Mouse (Mus musculus) embryonic facial prominence, embryonic 11.5 days (tissue): ENCODE measurements around the gene Pdlim5. TPM values are rescaled to one million over a fixed set of nuclear protein-coding genes. Genes with fewer than 3 reads are reported as not detected.

ENCODE experiments used
- ATAC-seq: fragments of 200-750 bp; cut with Nextera tagmentation; replicated peaks from 2 replicates; pipeline ENCODE4 v1.8.0; 2017; ENCODE audit warnings: low read depth; ENCODE audit not compliant: insufficient number of reproducible peaks, low FRiP score, low TSS enrichment
- DNase-seq: peaks from one replicate; pipeline ENCODE4 v3.0.0-alpha.2; 2015; ENCODE audit warnings: low spot score
- H3K27ac ChIP-seq: fragments of 300-500 bp; sonication (generic); replicated peaks from 2 replicates; pipeline ENCODE4 v1.5.1; 2014; ENCODE audit warnings: mild to moderate bottlenecking, low read depth, low read length, control low read depth
- H3K27me3 ChIP-seq: fragments of 300-500 bp; sonication (generic); 2 replicates; pipeline ENCODE4 v1.6.1; 2014; ENCODE audit warnings: mild to moderate bottlenecking, low read length, moderate library complexity, mixed read lengths; ENCODE audit not compliant: control insufficient read depth, insufficient read depth
- H3K36me3 ChIP-seq: fragments of 300-500 bp; sonication (generic); replicated peaks from 2 replicates; pipeline ENCODE4 v1.6.1; 2014; ENCODE audit warnings: low read depth, mild to moderate bottlenecking, low read length, moderate library complexity, mixed read lengths; ENCODE audit not compliant: control insufficient read depth, insufficient read depth
- H3K4me1 ChIP-seq: fragments of 300-500 bp; sonication (generic); 2 replicates; pipeline ENCODE4 v1.6.1; 2014; ENCODE audit warnings: low read length, mixed read lengths; ENCODE audit not compliant: control insufficient read depth, insufficient read depth
- H3K4me2 ChIP-seq: fragments of 300-500 bp; sonication (generic); 2 replicates; pipeline ENCODE4 v1.6.1; 2014; ENCODE audit warnings: low read depth, mild to moderate bottlenecking, control low read depth, low read length, moderate library complexity
- H3K4me3 ChIP-seq: fragments of 300-500 bp; sonication (generic); 2 replicates; pipeline ENCODE4 v1.5.1; 2014; ENCODE audit warnings: low read depth, low read length, control low read depth
- H3K9ac ChIP-seq: fragments of 300-500 bp; sonication (generic); replicated peaks from 2 replicates; pipeline ENCODE4 v1.6.1; 2014; ENCODE audit warnings: mild to moderate bottlenecking, control low read depth, low read length
- H3K9me3 ChIP-seq: fragments of 300-500 bp; sonication (generic); replicated peaks from 2 replicates; pipeline ENCODE4 v1.6.1; 2016; ENCODE audit warnings: mild to moderate bottlenecking, low read length, inconsistent platforms, mixed read lengths; ENCODE audit not compliant: control insufficient read depth
- WGBS: fragments of 180-500 bp; shearing (Covaris S2); extraction: QIAGEN DNeasy Blood & Tissue Kit; methylation state at CpG from one replicate; pipeline ENCODE4 v1.1.7; 2014; 5-methylcytosine and 5-hydroxymethylcytosine counted together
- polyA plus RNA-seq: library from polyadenylated mRNA; unstranded; fragments of >200 nt; fragmentation: Nextera tagmentation; extraction: Ambion mirVana; gene quantifications from 2 replicates; pipeline ENCODE4 v1.2.1, GENCODE M21; 2014

The Pdlim5 gene
- polyA plus RNA-seq, 1 experiment from 2014 or later: 19.6 TPM

DNA sequence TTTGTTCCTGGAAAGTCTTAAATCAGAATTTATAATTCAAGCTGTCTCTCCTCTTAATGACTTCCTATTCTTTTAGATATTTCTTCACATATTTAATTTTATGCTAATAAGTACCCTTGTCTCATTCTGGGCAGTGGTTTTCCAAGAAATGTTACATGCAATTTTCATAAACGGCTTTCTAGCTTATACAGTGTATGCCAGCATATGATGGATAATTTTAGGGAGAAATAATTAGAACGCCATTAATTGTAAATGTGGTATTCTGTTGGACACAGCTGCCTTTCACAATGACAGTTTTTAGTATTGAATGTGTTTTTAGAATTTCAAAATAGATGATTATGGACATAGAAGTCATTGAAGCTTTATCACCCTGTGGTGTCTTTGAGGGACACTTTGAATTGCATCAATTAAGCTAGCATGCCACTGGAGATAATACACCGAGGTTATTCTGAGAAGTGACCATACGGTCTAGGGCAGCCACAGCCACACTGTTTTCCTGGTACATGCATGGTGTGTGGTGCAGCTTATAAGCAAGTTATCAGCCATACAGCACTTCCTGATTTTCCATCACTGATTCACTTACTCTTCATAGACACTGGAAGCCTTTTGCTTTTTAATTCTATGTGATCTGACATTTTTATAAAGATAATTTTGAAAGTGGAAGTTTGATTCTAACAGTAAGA is 63.5 kb downstream of the Pdlim5 start:
- Histone ChIP-seq H3K4me2 (no peak overlapping the region), H3K36me3 (no peaks in the 10 kb centered on the region), H3K9ac (no peak overlapping the region), H3K27me3 (no peaks in the 10 kb centered on the region), H3K9me3 (no peaks in the 10 kb centered on the region), H3K4me1 (no peaks in the 10 kb centered on the region), H3K4me3 (no peak overlapping the region), H3K27ac (no peak overlapping the region)
- ATAC-seq (no peak), DNase-seq (no peak)
- 86% methylated on average over 4 of the region's 4 CpGs for WGBS

DNA sequence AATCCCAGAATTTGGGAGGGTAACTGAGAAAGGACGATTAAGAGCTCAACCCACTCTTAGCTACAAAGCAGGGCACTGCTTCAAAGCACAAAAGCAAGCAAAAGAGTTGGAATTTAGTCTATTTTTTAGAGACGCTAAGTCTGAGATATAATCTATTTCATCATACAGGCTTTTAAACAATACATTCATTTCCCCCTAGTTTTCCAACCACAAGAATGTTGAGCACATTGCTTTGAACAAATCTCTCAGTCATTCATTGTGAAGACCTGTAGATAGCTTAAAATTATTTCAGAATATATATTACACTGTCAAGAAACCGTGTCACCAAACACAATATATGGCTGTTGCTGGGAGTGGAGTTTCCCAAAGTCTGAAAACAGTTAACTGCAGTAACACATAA is 65.1 kb downstream of the Pdlim5 start:
- Histone ChIP-seq H3K4me3 (no peak overlapping the region), H3K36me3 (no peaks in the 10 kb centered on the region), H3K9ac (no peak overlapping the region), H3K4me2 (no peak overlapping the region), H3K27me3 (no peaks in the 10 kb centered on the region), H3K9me3 (no peaks in the 10 kb centered on the region), H3K4me1 (no peaks in the 10 kb centered on the region), H3K27ac (no peak overlapping the region)
- ATAC-seq (no peak), DNase-seq (no peak)
- 81% methylated on average over 3 of the region's 3 CpGs for WGBS

DNA sequence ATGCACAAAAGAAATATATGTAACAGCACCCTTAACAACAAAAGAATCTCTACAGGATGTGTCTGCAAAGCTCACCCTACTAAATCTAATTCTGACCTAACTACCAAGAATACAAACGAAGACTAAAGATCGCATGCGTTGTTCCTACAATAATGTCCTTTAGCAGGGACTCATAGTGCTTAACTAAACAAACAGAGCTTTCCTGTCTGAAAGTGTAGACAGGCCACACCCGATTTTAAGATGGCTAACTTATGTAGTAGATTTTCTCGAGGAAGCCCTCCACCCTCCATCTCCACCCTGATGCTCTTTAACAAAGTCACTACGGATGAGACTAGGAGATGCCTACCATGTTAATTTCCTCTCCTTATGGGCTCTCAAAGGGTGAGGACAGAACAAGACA is 71.9 kb downstream of the Pdlim5 start:
- Histone ChIP-seq H3K9ac (no peak overlapping the region), H3K4me1 (no peaks in the 10 kb centered on the region), H3K36me3 (no peaks in the 10 kb centered on the region), H3K27ac (no peak overlapping the region), H3K27me3 (no peaks in the 10 kb centered on the region), H3K4me3 (no peak overlapping the region), H3K4me2 (no peak overlapping the region), H3K9me3 (no peaks in the 10 kb centered on the region)
- ATAC-seq (no peak), DNase-seq (no peak)
- 64% methylated on average over 6 of the region's 6 CpGs for WGBS

DNA sequence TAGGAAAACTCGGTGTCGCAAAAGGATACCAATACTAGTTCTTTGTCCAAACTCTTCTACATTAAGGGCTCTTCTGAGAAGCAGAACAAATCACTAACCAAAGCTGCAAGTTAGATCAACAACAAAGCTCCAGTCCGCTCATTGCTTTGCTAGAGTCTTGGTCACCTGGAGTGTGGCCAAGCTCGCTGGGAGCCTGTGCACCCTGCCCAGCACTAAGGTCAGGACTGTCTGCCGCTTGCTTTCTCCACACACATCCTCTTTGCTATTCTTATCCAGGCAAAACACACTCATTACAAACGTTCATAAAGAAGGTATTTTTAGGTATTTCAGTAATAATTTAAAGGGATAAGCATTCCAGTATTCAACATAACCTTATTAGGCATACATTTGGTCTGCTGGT is 73.6 kb downstream of the Pdlim5 start:
- Histone ChIP-seq H3K9ac (no peak overlapping the region), H3K4me1 (no peaks in the 10 kb centered on the region), H3K9me3 (no peaks in the 10 kb centered on the region), H3K4me2 (no peak overlapping the region), H3K27ac (no peak overlapping the region), H3K27me3 (no peaks in the 10 kb centered on the region), H3K4me3 (no peak overlapping the region), H3K36me3 (no peaks in the 10 kb centered on the region)
- DNase-seq (no peak), ATAC-seq (no peak)
- WGBS: 80% methylated on average over 6 of the region's 6 CpGs

DNA sequence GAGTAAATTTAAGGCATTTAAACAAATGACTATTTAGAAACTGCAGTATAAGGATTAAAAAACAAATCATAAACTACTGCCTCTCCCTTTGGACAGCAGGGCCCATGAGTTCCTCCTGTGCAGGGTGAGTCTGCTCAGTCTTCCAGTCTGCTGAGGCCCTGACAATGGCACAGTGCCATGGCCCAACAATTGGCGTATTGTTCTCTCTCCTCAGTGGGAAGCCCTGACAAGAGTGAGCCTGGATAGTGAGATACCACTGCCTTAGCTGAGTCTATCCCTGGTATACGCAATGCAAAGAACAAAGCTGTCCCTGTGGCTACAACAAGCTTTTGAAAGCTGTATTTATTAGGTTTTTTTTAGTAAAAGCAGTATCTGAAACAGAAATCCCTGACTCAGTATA is 77.3 kb downstream of the Pdlim5 start:
- Histone ChIP-seq H3K27me3 (no peaks in the 10 kb centered on the region), H3K4me1 (no peaks in the 10 kb centered on the region), H3K27ac (no peak overlapping the region), H3K9me3 (no peaks in the 10 kb centered on the region), H3K4me2 (no peak overlapping the region), H3K9ac (no peak overlapping the region), H3K36me3 (no peaks in the 10 kb centered on the region), H3K4me3 (no peak overlapping the region)
- DNase-seq (peak; percentile 49), ATAC-seq (peak; percentile 84; the same call in 1 of the 2 replicates)
- WGBS: 31% methylated on average over 2 of the region's 2 CpGs

DNA sequence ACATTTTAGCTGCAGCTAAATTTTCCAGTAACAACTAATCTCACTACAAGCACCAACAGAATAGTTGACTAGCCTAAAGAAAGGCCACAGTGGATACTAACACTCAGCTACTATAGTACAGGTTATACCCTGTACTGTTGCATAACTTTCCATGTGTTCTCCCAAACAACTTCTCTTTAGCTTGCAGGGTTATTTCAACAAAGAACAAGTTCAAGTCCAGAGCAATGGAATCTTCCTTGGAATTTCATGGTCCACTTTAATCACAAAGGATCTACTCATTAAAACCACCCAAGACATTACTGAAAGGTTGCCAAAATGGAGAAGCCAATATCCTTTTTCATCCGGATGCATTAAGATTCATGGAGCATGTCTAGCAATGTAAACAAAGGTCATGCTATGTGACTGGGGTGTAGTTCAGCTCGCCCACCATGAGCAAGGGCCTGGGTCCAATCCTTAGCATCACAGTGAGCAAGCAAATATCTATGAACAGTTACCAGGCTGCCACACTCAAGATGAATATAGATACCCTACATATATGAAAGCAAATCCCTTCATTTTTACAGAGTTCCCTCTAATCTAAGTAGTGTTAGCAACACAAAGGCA is 79.3 kb downstream of the Pdlim5 start:
- Histone ChIP-seq H3K9ac (no peak overlapping the region), H3K27me3 (no peaks in the 10 kb centered on the region), H3K9me3 (no peaks in the 10 kb centered on the region), H3K4me1 (no peaks in the 10 kb centered on the region), H3K27ac (no peak overlapping the region), H3K36me3 (no peaks in the 10 kb centered on the region), H3K4me2 (no peak overlapping the region), H3K4me3 (no peak overlapping the region)
- 71% methylated on average over 2 of the region's 2 CpGs for WGBS
- no peak for ATAC-seq
- no peak for DNase-seq

DNA sequence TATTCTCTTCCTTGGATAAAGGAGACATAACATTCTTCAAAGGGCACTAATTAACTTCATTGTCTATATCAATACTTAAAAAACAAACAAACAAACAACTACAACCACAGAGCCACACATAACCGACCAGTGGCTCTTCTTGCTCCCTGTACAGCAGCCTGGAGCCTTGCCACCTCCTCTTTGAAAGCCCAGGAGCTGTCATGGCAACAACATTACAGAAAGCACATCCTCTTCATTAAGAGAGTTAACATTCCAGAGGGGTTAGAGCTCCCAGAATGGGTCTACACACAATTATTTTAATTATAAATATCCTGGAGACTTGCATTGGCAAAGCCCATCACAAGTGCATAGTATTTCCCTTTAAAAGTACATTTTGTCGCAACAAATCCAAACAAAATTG is 84.4 kb downstream of the Pdlim5 start:
- Histone ChIP-seq H3K4me2 (no peak overlapping the region), H3K9me3 (no peaks in the 10 kb centered on the region), H3K4me3 (no peak overlapping the region), H3K4me1 (no peaks in the 10 kb centered on the region), H3K27ac (no peak overlapping the region), H3K9ac (no peak overlapping the region), H3K36me3 (no peaks in the 10 kb centered on the region), H3K27me3 (no peaks in the 10 kb centered on the region)
- WGBS: 52% methylated on average over 2 of the region's 2 CpGs
- DNase-seq (no peak), ATAC-seq (no peak)

DNA sequence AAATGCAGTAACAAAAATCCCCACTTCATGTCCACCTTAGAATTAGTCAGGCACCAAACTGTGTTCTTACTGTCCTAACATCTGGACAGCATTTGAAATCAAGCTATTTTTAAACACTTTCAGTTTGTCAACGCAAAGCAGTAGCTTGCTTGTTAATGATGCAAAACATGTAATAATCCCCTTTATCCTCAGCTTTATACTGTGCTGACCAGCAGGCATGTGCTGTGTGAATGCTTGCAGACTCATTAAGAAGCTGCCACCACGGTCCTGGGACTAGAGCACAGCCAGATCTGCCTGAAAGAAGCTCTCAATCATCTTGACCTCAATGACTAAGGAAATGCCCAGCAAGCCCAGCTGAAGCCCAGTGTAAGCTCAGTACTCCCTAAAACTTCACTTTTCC is 85.0 kb downstream of the Pdlim5 start:
- no peaks in the 10 kb centered on the region for H3K4me1 ChIP-seq
- no peak overlapping the region for H3K9ac ChIP-seq
- H3K4me3 ChIP-seq: no peak overlapping the region
- H3K36me3 ChIP-seq: no peaks in the 10 kb centered on the region
- H3K9me3 ChIP-seq: no peaks in the 10 kb centered on the region
- no peaks in the 10 kb centered on the region for H3K27me3 ChIP-seq
- H3K4me2 ChIP-seq: no peak overlapping the region
- 34% methylated on average over 2 of the region's 2 CpGs for WGBS
- ATAC-seq (no peak), DNase-seq (no peak)
- no peak overlapping the region for H3K27ac ChIP-seq
